Mouse (Mus musculus): ENCODE measurements at regions not wholly inside any gene's neighbourhood (a gene's known extent, or its start where the extent isn't known, plus 50 kb on each side); places are given as distances from the start of the nearest gene placed in this dataset.

GRCm38 (mm10) chr9:113462888-113463287 is 245.2 kb downstream of the Pdcd6ip start:
- TF ChIP-seq POLR2A (IDR thresholded peaks at IDR 0.05; ENCODE audit: borderline replicate concordance, insufficient read depth, low read length) (no peak), CTCF (IDR thresholded peaks at IDR 0.05; ENCODE audit: borderline replicate concordance, insufficient read depth, low read depth, low read length) (no peak)
